Mouse (Mus musculus) urinary bladder, adult 18-20 months (tissue): Measurements from ENCODE around the gene Prss27.
"Not testable (repeated sequence)": the region's sequence is repeated elsewhere in the genome, so short reads cannot be mapped to it uniquely, and the experiment has no call there.

Source experiments
- DNase-seq, 2 experiments: peaks; one replicate each; pipeline ENCODE4 v3.0.0; 2022; ENCODE audit warnings: low spot score in 2 of 2, mixed read lengths in 2 of 2

Prss27 gene

DNA sequence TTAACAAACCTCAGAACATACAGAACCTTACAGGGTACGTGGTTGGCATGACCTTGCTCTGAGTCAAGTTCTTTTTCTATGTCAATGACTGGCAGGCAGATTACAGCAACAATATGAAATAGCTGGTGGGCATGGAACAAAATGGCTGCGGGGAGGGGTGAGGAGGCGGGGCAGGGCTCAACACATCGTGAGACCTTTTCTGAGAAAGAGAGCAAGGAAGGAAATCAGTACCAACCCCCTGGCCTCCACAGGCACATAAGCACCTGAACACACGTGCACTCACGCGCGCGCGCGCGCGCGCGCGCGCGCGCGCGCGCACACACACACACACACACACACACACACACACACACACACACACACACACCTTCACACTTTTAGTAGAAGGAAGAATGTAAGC lies 7.4 kb upstream of the Prss27 start:
- no peak for DNase-seq

DNA sequence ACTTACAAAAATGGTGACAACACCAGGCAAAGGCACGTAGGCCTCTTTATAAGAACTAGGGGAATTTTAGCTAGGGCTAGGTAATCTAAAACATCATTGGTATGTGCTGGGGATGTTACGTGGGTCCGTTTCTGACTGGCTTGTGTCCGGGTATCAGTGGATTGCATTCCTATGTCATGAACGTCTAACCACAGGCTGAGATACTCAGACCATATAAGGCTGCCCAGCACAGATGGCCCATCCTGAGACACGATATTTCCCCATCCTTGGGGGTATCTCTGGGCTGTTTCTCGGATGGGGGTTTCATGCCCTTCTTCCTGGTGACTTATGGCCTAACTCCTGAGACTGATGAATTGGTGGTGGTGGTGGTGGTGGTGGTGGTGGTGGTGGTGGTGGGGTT lies 2.9 kb upstream of the Prss27 start:
- DNase-seq, result no peak

DNA sequence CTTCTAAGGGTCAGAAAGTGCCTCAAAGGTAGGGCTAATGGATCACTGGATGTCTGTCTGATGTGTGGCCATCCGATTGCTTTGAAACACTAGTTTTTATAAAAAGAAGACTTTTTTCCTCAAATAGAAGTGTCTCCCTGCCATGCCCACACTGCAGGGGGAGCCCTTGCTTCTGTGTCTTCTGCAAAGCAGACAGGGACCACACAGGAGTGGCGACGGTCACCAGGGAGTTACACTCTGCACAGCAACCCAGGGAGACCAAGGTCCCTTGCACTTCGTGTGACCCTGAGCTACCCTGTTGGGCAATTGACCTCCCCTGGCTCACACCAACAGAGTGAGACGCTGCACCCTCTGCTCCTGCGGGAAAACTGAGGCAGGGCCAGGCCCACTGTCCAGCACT lies 990 bp upstream of the Prss27 start:
- no peak for DNase-seq

DNA sequence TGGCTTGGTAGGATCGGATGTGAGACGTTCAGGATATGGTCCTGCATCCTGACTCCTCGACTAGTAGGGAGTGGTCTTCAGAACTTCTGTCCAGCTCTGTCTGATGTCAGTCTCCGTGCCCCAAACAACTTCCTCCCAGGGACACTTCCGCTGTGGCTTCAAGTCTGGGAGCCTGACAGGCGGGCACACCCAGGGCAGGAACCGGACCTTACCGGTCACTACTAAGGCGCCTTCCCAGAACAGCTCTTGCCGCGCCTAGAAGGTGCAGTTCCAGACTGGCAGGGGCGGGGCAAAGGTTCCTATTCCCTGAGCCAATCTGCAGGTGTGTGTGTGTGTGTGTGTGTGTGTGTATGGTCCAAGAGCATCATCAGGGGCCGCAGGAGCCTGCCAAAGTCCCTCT lies 584 bp upstream of the Prss27 start:
- DNase-seq, result peak in 1 of 2 experiments; percentile 20

DNA sequence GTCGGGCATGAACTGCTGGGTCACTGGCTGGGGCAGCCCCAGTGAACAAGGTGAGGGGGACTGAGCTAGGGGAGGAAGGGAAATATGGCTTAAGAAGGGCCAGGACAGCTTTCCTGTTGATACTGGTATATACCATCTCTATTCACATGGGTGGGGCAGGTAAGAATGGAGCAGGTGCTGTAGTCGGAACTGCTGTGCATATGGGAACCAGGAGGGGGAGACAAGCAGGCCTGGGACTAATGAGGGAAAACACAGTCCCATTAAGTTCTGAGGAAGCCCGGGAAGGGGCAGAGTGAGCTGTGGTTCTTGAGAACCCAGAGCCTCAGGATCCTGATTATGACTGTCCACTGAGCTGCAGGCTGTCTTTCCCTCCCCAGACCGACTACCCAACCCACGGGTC lies 6.5 kb downstream of the Prss27 start:
- DNase-seq, result no peak

DNA sequence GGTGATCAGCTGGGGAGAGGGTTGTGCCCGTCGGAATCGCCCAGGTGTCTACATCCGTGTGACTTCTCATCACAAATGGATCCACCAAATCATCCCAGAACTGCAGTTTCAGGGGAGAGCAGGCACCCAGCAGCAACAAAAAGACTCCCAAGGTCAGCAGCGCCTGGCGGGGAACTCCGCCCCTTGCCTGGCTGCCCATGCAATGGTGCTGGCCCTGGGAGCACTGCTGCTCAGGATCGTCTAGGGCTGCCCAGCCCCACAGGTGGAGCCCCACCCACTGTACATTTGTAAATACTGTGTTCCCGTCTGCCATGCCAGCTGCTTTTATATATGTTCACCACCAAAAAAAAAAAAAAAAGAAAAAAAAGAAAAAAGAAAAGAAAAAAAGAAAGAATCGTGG lies 7.7 kb downstream of the Prss27 start:
- no peak for DNase-seq

DNA sequence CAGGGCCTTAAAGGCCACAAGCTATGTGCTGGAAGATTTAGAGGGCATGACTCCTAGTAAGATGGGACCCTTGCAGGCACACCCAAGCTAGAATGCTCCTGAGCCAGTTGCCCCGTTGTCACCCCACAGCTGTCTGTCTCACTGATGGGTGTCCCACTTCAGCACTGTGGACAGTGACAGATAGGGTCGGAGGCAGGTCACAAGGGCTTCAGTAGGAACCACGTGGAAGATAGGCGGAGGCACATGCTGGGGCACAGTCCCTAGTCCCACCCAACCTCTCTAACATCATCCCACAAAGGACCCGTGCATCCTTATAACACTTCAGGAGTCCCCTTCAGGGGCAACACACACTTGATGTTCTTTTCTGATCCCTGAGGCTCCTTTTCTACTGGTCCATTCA lies 8.1 kb downstream of the Prss27 start:
- DNase-seq, result no peak

DNA sequence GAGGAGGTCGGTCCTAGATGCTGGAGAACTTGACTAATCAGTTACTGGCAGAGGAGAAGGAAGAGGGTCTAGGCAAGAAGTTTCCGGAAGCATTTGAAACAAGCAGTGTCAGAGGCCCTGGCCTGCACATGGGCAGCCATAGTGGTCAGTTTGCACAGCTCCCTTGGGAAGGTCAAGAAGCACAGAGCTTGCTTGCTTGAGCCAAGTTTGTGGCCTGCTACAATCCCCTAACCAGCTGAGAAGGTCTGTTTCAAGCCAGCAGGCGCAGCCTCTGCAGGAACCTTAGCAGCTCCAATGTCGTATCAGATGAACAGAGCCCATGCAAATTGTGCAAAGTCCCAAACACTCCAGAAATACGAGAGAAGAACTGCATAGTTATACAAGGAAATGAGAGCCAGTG lies 10.1 kb downstream of the Prss27 start:
- DNase-seq, result no peak

DNA sequence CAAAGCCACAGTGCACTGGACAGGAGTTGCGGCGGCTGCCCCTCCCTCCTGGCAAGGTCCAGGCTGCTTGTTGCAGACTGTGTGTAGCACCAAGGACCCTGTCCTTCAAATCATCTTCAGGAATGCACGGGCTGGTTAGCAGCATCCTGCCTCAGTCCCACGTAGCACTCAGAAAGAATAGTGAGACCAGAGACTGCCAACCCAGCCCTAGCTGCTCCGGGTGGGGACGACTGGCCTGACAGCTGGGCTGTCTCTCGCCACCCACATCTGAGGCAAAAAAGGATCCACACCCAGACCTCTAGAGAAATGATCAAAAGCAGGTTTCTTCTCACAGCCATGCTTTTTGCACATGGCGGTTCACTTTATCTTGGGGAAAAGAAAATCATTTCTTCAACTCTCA lies 11.1 kb downstream of the Prss27 start:
- no peak for DNase-seq

DNA sequence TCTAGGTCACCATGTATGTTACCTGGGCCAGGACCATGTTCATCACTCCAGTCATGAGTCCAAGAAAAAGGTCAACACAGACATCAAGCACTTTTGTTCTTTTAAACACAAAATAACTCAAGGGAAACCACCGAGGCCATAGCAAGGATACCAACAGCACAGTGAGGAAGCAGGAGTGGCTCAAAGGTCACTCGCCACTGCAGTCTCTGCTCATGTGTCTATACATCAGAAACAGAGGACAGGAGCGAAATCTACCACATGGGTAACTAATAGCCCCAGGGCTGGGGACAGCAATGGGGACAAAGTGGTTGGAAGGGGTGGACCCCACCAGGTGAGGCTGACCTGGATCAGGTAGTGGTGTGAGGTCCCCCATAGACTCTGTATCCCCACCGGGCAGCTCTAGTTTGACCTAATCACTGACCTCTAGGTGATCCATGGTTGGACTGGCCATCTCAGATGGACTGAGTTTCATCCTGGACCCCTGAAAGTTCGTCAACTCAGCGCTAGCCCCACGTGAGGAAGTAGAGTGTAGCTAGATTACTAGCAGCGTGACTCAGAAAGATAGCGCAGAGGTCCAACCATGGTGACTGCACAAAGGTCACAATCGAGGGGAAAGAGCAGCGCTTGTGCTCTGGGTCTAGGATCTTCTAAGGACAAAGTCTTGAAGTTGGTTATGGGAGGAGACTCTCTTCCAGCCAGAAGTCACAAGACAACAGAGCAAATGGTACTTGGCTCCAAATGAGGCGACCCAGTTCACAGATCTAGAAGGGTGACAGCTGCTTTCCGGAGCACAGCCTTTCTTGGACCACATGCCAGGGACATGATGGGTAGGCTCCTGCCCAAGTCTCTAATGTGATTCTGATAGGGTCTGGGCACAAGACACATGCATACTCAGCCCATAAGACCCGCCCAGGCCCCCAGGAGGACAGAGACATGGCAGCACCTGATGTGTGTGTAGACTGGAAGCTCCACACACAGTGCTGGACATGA lies 19.0 kb downstream of the Prss27 start:
- DNase-seq, result no peak

DNA sequence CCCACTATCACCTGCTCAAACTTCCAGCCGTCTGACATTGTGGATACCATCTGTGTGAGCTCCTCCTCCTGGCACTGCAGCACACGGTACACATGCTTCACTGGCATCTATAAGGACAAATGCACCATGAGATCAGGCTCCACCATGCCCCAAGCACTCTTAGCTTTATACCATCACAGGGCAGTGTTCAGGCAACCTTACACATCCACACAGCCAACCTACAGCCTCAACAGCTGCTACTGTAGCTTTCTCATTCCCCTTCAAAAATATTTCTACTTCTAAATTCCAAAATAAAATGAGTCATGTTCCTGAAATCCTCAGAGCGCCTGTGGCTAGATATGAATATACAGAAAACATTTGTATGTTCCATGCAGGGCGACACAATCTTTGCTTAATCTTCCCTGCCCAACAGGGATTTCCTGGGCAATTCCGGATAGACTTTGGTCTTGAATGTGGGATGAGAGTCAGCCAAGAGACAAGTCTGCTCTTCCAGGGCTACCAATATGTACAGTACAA lies 19.8 kb downstream of the Prss27 start:
- no peak for DNase-seq

DNA sequence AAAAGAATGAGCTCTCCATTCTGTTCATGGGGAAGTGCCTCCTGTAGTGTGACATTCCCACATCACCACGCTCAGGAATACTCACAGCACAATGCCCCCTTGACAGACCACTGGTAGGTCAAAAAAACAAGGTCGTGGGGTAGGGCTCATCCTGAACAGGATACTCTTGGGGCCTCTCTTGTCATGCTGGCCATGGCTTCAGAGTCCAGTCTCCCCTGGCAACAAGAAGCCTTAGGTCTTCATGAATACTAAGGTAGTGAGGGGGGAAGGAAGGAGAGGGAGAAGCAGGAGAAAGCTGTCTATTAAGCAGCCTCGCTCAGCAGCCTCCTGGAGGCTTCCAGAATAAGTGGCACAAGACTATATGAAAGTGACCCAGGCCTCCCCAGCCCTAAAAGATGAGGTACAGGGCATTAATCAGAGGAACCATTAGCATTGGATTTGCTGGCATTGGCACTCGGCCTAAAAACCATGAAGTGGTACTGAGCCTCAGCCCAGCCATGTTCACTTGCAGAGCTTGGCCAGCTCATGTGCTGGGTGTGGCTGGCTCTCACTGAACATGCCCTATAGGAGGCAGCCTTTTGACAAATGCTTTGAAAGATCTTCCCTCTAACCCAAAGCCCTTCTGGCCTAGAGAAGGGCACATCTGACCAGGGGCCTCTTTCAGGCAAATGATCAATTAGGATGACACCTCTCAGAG lies 24.7 kb downstream of the Prss27 start:
- DNase-seq, result no peak

DNA sequence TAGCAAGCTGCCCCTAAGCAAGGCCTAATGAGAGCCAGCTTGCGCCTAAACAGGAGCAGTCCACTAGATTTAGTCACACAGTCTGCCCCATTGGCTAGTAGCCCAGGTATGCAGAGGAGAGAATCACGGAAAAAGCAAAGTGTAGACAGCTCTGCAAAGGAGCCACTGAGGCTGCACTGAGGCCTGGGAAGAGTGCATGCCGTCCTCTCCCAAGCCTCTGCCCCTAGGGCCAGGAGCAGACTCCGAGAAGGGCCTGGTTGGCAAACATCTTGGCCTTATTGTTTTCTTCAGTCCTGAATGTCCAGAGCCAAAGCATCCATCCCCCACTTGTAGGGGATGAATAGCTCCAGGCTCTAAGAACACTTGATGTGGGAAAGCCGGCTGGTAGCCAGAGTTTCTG lies 30.3 kb downstream of the Prss27 start:
- no peak for DNase-seq

DNA sequence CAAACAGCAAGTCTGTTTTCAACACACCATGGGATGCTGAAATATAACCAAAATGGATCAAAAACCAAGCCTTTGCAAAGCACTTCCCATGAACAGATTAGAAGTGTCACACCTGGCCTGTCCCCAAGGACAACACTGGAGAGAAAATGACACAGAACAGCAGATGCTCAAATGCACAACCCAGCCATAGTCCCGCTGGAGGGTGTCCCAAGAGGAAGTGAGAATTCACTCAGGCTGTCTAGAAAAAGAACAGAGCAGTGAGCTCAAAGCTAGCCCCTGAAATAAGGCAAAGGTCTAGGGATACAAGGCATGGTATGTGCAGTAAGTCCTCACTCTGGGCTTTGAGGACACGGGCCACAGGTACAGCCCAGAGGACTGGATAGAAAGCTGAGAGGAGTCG lies 31.6 kb downstream of the Prss27 start:
- no peak for DNase-seq

DNA sequence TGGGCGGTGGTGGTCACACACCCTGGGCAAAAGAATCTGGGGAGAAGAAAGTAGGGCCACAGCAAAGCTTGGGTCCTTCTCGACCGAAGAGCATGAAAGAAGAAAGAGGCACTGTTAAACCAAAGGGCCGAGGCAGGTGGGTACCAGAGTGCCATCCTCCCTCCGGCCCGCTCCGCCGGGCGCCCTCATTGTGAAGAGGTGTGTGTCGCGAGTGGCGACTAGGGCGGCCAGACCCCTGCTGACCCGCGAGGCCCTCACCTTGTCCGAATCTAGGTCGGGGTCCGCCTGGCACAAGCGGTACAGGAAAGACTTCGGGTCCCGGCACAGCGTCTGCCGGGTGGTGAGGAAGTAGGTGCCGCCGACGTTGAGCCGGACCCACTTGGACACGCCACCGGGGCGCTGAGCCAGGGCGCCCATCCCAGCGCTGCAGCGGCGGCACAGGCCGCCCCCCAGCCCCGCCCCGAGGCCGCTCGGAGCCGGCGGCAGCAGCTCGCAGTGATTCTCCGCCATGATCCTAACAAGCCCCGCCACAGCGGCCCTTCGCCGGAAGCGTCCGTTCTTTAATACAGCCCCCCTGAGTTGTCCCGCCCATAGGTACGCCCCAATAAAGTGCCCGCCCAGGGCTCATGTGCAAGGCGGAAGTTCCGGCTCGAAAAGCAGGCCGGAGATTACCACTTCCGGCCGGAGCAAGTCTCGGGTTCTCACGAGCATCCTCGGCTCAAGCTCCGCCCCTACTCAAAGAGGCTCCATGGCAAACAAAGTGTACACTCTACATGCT lies 35.2 kb downstream of the Prss27 start, which contains the start of gene Kctd5:
TSS of gene Kctd5 (minus strand) at position 567 of the 778 bp plus-strand sequence.
- peak; percentile 90 to 94 for DNase-seq

DNA sequence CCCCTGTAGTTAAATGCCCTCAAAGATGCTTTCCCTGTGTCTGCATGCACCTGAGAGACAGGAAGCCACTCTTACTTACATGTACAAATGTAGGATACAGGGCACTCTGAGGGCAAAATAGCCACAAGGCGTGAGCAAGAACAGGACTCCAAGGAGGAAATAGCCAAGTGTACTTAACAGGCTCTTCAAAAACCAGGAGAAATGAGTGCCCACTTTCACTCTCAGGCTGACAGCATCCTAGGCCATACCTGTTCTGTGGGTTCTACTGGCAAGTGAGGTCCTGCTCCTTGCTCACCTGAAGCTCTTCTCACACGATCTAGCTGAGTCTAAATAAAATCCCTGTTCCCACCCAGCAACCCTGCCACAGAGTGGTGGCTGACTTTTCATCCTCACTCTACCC lies 39.2 kb downstream of the Prss27 start:
- no peak for DNase-seq

DNA sequence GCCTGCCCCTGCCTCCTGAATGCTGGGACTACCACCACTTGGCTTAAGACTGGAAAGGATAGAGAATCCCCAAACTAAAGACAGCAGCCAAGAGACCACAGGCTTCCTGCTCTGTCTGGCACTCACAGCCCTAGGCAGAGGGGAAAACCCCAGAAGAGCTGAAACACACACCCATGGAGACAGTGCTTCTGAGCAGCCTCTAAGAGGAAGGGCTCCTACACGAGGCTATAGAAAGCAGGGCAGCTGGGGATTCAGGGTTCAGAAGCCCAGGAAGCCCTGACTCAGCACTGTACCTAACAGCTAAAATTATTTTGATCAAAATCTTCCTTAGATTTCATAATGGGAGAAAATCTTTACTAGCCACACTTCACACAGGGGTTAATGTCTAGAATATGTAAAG lies 46.6 kb downstream of the Prss27 start:
- no peak for DNase-seq

DNA sequence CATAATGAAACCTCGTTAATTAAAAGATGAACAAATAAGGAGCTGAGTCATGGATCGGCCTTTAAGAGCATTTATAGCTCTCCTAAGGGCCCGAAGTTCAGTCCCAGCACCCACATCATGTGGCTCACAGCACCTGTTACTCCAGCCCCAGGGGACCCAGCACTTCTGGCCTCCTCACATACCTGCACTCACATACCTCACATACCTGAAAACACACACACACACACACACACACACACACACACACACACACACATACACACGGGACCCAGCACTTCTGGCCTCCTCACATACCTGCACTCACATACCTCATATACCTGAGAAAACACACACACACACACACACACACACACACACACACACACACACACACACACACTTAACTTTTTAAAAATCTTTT lies 48.5 kb downstream of the Prss27 start:
- DNase-seq, result not testable (repeated sequence)

DNA sequence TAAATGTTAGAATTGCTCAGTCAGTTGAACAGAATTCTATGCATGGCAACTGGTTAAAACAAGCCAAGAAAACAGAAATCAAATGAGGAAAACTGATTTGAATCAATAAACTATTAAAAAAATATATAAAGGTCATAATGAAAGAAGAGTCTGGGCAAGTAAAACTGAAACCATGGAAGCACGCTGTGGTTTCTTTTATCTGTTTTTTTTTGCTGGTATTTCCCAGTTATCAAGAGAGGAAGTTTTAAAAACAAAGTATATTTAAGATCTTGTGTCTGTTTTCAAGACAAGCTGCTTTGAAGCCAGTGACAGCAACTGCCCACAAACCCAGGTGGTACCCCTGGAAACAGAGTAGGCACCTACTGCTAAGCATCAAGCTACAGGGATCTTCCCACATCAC lies 52.6 kb downstream of the Prss27 start:
- no peak for DNase-seq
